Mouse (Mus musculus) heart, adult 10 weeks (tissue): ENCODE data around the gene Actr1b. TPM values are rescaled to one million over a fixed set of nuclear protein-coding genes. Genes with fewer than 3 reads are reported as not detected.

Experiments
- polyA plus RNA-seq: library from polyadenylated mRNA; stranded (reverse); fragments of 350-450 nt; fragmentation: Illumina TruSeq; extraction: RNeasy Lipid Tissue Mini Kit (QIAGEN cat#74804); gene quantifications from one replicate; pipeline ENCODE4 v1.2.3, GENCODE M21; 2014; ENCODE audit warnings: low read depth, low replicate concordance

The Actr1b gene
- polyA plus RNA-seq, result 80.8 TPM

DNA sequence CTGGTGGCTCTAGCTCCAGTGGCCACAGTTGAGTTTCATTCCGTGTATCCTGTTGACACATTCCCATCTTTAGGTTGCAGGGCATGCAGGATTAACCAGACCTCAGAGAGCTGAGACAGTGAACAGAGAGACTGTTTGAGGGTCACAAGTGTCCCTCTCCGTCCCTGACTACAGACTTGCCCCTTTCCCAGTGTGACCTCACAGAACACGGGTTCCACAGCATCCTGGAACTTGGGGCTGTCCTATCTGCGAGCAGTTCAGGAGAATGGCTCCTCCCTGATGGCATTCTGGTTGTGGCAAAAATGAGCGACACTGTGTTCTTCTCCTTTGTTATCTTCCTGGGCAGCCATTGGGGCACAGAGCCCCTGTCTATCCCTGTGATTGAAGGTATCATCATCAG, at the start of gene Actr1b:
TSS of gene Actr1b (minus strand) at position 112 of the 400 bp plus-strand sequence.

DNA sequence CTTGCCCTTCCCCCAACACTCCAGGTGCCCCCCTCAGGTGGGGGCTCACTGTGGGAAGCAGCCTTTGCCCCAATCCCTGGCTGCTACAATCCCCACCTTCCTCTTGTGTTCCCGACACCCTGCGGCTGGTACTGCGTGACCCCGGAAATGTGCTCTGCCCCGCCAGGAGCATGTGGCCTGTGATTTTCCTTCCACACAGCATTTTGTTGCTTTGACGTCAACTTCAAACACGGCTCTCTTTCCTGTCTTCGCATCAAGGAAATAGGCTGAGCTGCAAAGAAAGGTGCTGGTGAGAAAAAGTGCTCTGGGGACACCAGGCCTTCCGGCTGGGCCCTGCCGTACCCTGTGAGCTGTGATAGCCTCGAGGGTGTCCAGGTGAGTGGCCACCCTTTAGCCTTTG, 47.3 kb upstream of the Actr1b start, which contains the start of gene Zap70:
TSS of gene Zap70 (plus strand) at position 231 of the 400 bp plus-strand sequence.

DNA sequence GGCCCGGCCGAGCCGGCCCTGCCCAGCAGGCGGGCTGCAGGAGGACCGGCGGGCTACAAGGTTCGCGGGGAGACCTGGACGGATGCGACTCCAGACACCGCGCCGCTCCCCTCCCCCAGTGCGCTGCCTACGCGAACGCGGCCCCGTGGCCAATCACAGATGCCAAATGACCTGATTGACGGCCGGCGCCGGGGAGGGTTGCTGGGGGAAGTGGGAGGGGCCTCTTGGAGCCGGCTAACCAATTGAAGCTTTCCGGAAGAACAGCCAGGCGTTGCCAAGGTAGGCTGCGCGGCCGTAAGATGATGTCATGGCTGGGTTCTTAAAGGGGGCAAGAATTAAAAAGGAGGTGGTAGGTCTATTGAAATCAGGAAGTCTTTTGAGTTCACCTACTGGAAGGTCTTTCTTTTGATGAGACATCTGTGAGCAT, 4.4 kb downstream of the Actr1b start, which contains the start of gene 4933424G06Rik:
TSS of gene 4933424G06Rik (plus strand) at position 296 of the 427 bp plus-strand sequence.

DNA sequence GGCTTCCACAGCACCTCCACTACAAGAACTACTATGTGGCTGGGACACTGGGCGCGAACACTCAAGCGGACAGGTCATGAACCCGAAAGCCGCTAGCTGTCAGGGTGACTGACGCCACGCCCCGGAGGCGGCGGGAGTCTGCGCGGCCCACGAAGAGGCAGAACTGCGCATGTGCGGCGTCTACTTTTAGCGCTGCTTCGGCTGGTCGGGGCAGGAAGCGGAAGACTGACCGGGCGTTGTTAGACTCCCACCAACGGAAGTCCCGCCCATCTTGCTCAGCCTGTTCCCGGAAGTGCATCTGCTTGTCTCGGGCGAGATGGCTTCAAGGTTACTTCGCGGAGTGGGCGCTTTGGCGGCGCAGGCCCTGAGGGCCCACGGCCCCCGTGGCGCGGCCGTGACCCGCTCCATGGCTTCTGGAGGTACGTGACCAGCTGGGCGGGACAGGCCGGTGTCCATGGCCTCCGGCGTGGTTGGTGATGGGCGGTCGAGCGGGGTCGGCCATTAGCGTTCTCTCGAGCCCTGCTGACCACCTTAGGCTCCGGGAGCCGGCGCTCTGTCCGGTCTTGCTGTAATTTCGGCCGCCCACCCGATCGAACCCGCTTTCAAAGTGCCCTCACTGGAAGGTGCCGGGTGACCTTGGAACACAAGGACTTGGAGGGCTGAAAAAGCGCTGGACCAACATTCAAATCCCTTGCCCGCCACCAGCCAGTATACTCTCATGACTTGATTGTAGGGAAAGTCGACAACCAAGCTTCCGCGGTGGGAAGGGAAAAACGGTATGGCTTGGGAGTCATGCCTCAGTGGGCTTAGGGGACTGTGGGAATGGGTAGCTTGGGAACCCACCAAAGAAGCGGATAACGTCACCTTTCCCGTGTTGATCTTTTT, 22.7 kb downstream of the Actr1b start, which contains the start of gene Cox5b:
TSS of gene Cox5b (plus strand) at position 179 of the 885 bp plus-strand sequence.

DNA sequence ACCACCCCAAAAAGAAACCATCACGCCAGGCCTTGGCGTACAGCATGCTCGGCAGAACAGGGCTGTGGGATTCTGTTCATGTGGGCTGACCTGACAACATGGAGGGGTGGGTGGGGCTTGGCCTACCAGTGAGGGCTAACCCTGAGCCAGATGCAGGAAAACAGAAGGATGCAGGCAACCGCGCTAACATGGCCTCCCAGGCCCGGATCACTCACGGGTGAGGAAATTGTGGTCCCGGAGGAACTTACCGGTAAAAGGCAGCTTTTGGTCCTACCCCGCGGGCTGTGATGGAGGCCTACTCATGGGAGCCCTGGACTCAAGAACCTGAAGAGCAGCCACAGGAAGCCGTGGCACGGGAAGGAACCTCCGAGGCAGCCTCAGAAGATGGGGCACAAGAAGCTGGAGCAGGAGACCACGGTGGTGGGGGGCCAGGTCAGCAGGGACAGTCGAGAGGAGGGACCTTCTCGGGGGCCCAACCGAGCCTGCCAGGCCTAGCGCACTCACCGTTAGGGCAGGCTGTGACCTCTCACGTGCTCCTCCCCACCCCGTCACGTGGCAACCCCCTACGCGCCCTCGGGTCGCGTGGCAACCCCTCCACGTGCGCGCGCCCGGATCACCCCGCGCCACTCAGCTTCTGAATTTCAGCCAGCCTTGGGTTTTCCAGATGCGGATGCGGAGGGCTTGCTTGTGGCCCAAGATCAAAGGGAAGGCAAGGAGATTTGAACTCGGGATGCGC, 31.4 kb downstream of the Actr1b start, which contains the start of gene Fam178b:
TSS of gene Fam178b (minus strand) at position 564 of the 736 bp plus-strand sequence.

Other genes starting within 250 kb of the Actr1b start
- 3.0 TPM for gene Cnnm4, start 242.8 kb downstream of the Actr1b start, polyA plus RNA-seq
- 11.7 TPM for gene Cnnm3, start 202.6 kb downstream of the Actr1b start, polyA plus RNA-seq
- gene Ankrd23, start 177.5 kb downstream of the Actr1b start, polyA plus RNA-seq, result 427 TPM
- gene Gm42417, start 175.0 kb downstream of the Actr1b start, polyA plus RNA-seq, result not detected
- 8.9 TPM for gene Ankrd39, start 167.0 kb downstream of the Actr1b start, polyA plus RNA-seq
- 13.0 TPM for gene Sema4c, start 156.1 kb downstream of the Actr1b start, polyA plus RNA-seq
- gene Fam178b, start 31.2 kb downstream of the Actr1b start, polyA plus RNA-seq, result not detected
- 1,949 TPM for gene Cox5b, start 23.0 kb downstream of the Actr1b start, polyA plus RNA-seq
- gene 4933424G06Rik, start 4.3 kb downstream of the Actr1b start, polyA plus RNA-seq, result not detected
- not detected for gene Zap70, start 47.4 kb upstream of the Actr1b start, polyA plus RNA-seq
- gene Tmem131, start 229.2 kb upstream of the Actr1b start, polyA plus RNA-seq, result 22.5 TPM